Mouse (Mus musculus): ENCODE measurements around the gene Gm15140.
"Not testable (repeated sequence)": the region's sequence is repeated elsewhere in the genome, so short reads cannot be mapped to it uniquely, and the experiment has no call there.

The Gm15140 gene

GRCm38 (mm10) chrX:154120585-154120984 lies at the start of gene Gm15140:
Gene Gm15140, minus strand, starts transcription at chrX:154120685.
- DNase-seq (ENCODE audit: low spot score) = not testable (repeated sequence)

Measured in retina, embryonic 14.5 days (tissue).